In the genomic region with DNA sequence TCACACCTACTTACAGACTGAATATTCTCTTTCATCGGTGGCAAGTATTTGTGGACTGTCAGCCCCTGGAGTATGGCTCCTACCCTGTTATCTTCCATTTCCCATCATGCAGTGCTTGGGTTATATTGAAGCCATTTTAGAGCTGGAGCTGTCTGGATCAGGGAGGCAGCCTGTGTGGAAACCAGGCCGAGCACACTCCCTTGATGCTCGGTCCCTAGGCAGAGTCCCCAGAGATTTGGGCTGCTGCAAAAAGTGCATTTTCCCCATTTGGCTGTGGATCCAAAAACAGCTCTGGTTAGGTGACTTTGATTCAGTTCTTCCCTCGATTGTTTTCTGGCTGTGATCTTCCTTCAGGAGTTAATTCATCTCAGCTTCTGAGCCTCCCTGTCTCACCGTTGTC, we compare ENCODE assay signal across 9 mouse cellular contexts. TPM values are rescaled to one million over a fixed set of nuclear protein-coding genes. Genes with fewer than 3 reads are reported as not detected.
A peak's percentile ranks its signal among the peaks of the same experiment; 100 is the strongest.
DNase-seq lines count a peak whose midpoint lies in the region; ATAC-seq and TF ChIP-seq lines count a peak whose summit lies in the region.
"Had no signal": no experiment of that assay in that cellular context is flagged by ENCODE, and none has a peak within 500 bp of the region (broad histone marks: within the 10 kb centered on the region; RNA-seq: fewer than 3 reads in every experiment).

No protein-coding gene starts in this region.

- 0 out of 2 replicates have a peak, but pooled peaks cover 5% of the 10 kb centered on the region for H3K4me1 ChIP-seq in lung, embryonic 14.5 days (ENCODE audit: insufficient read depth)
- H3K4me1 ChIP-seq in hindbrain, postnatal 0 days (ENCODE audit: insufficient read depth, low read length) = peaks cover 16% of the 10 kb centered on the region

- no peak overlapping the region for H3ac ChIP-seq in myocyte (ENCODE audit: control insufficient read depth, insufficient read length)

- TF ChIP-seq POLR2A in myocyte (IDR thresholded peaks at IDR 0.05; ENCODE audit: insufficient read length, low read depth) = no peak

- no peak for DNase-seq in gastrocnemius, adult 2 months
- no peak for DNase-seq in gastrocnemius, adult 8-10 months (ENCODE audit: low spot score in 2 of 2)
- DNase-seq in lung, embryonic 14.5 days = no peak
- no peak for DNase-seq in lung, postnatal 36 days
- DNase-seq in hindbrain, postnatal 0 days (ENCODE audit: low spot score) = no peak
- no peak for DNase-seq in left cerebral cortex, postnatal 14 days (ENCODE audit: low spot score in 2 of 2)
- no peak for DNase-seq in layer of hippocampus, postnatal 14 days (ENCODE audit: low spot score in 2 of 2)
- DNase-seq: gastrocnemius, postnatal 36 days had no signal

- intact Hi-C loops in gastrocnemius, adult 2 months (cut with DNase I) = loop anchor here (5.0 kb wide), 1 partner anchor 75 kb away; the partner anchor contains the start of genes Stk4 and Tomm34
- intact Hi-C loops in left cerebral cortex, postnatal 14 days (cut with DNase I) = loop anchor here (5.0 kb wide), 1 partner anchor 75 kb away; the partner anchor contains the start of genes Stk4 and Tomm34

- H3K27ac ChIP-seq in gastrocnemius, adult 2 months = peak overlapping the region; percentile 28; the same call in 1 of the 2 replicates
- H3K27ac ChIP-seq in lung, embryonic 14.5 days (ENCODE audit: low read depth) = no peak overlapping the region
- no peak overlapping the region for H3K27ac ChIP-seq in hindbrain, postnatal 0 days

- peak overlapping the region; percentile 85 for H3K4me2 ChIP-seq in lung, embryonic 14.5 days
- peak overlapping the region; percentile 76 for H3K4me2 ChIP-seq in hindbrain, postnatal 0 days (ENCODE audit: low read depth, low read length)
- H3K4me2 ChIP-seq in myocyte (ENCODE audit: low read depth) = peak overlapping the region; percentile 95

- H3K79me2 ChIP-seq in myocyte (ENCODE audit: control insufficient read depth, insufficient read depth) = peaks cover 65% of the 10 kb centered on the region

- 52% methylated on average over 5 of the region's 5 CpGs for WGBS in lung, embryonic 14.5 days
- WGBS in hindbrain, postnatal 0 days = 59% methylated on average over 5 of the region's 5 CpGs

- peak overlapping the region; percentile 97 for H3K4me3 ChIP-seq in gastrocnemius, adult 2 months
- no peak overlapping the region for H3K4me3 ChIP-seq in lung, embryonic 14.5 days (ENCODE audit: low read depth, low read length)
- H3K4me3 ChIP-seq in hindbrain, postnatal 0 days (ENCODE audit: low read length) = no peak overlapping the region
- peak overlapping the region; percentile 78 for H3K4me3 ChIP-seq in myocyte

- H3K27me3 ChIP-seq in lung, embryonic 14.5 days (ENCODE audit: insufficient read depth, low read length) = no peaks in the 10 kb centered on the region
- H3K27me3 ChIP-seq in hindbrain, postnatal 0 days (ENCODE audit: insufficient read depth, low read length) = no peaks in the 10 kb centered on the region
- no peaks in the 10 kb centered on the region for H3K27me3 ChIP-seq in myocyte (ENCODE audit: control insufficient read depth, insufficient read depth, insufficient read length)

- TF ChIP-seq CTCF in gastrocnemius, adult 2 months (IDR thresholded peaks at IDR 0.05) = no peak
- no peak for TF ChIP-seq CTCF in lung, embryonic 14.5 days (IDR thresholded peaks at IDR 0.05; ENCODE audit: low read depth)
- no peak for TF ChIP-seq CTCF in hindbrain, postnatal 0 days (IDR thresholded peaks at IDR 0.05; ENCODE audit: low read depth)

- no peak for ATAC-seq in lung, embryonic 14.5 days (ENCODE audit: insufficient read depth)
- no peak for ATAC-seq in hindbrain, postnatal 0 days

- peak overlapping the region; percentile 39; the same call in 1 of the 2 replicates for H3K9ac ChIP-seq in lung, embryonic 14.5 days
- H3K9ac ChIP-seq in hindbrain, postnatal 0 days (replicated peaks; ENCODE audit: low read length) = 0 out of 2 replicates have a peak overlapping the region, but pooled peaks have one; percentile 24

- H3K36me3 ChIP-seq in lung, embryonic 14.5 days (ENCODE audit: insufficient read depth) = peaks cover 20% of the 10 kb centered on the region
- no peaks in the 10 kb centered on the region for H3K36me3 ChIP-seq in hindbrain, postnatal 0 days (ENCODE audit: insufficient read depth, low read length)
- H3K36me3 ChIP-seq in myocyte (ENCODE audit: control insufficient read depth, insufficient read depth) = peaks cover 5% of the 10 kb centered on the region

- no peaks in the 10 kb centered on the region for H3K9me3 ChIP-seq in lung, embryonic 14.5 days (ENCODE audit: low read depth, low read length)
- H3K9me3 ChIP-seq in hindbrain, postnatal 0 days (ENCODE audit: low read length) = no peaks in the 10 kb centered on the region

TF ChIP-seq in myocyte, 11 proteins besides CTCF, POLR2A, EP300 and RAD21:
- TF ChIP-seq USF1 (IDR thresholded peaks at IDR 0.05; ENCODE audit: low read depth) (no peak), TCF3 (IDR thresholded peaks at IDR 0.05; ENCODE audit: insufficient read length, low read depth) (no peak), MYOD1 (IDR thresholded peaks at IDR 0.05; ENCODE audit: control insufficient read depth in 1 of 3, insufficient read length in 2 of 3, low read depth in 2 of 3) (no peak), REST (IDR thresholded peaks at IDR 0.05; ENCODE audit: insufficient read depth, insufficient read length) (no peak), E2F4 (IDR thresholded peaks at IDR 0.05; ENCODE audit: insufficient read depth) (no peak), TCF12 (IDR thresholded peaks at IDR 0.05; ENCODE audit: insufficient read depth, poor library complexity, severe bottlenecking) (no peak), MYOG (IDR thresholded peaks at IDR 0.05; ENCODE audit: control insufficient read depth in 1 of 3, insufficient read depth in 1 of 3, insufficient read length in 2 of 3, low read depth in 2 of 3) (no peak), CEBPB (IDR thresholded peaks at IDR 0.05; ENCODE audit: insufficient read depth, poor library complexity, severe bottlenecking) (no peak), MAX (IDR thresholded peaks at IDR 0.05; ENCODE audit: low read depth) (no peak)

RNA-seq across cellular contexts. Expression of gene Ywhab, which starts 2.1 kb away (rescaled TPM):
- total RNA-seq in gastrocnemius, adult 2 months (2021) = 10 to 100 TPM; 34.7 to 44.4 TPM
- total RNA-seq in gastrocnemius, adult 8-10 months (2022) = 10 to 100 TPM; 39.0 to 41.5 (median 39.9) TPM
- polyA plus RNA-seq in lung, embryonic 14.5 days (2014; fragmentation: Nextera tagmentation; extraction: Ambion mirVana) = 316 and 319 TPM in 2 replicates
- 131 and 134 TPM in 2 replicates for total RNA-seq in hindbrain, postnatal 0 days (2014; rRNA removed)
- 583 and 590 TPM in 2 replicates for polyA plus RNA-seq in hindbrain, postnatal 0 days (2015; fragmentation: Nextera tagmentation; extraction: Ambion mirVana)
- 118 TPM for polyA plus RNA-seq in myocyte (2012; fragmentation: generic; extraction: Trizol)
- 100 to 1,000 TPM; 510 to 522 TPM for total RNA-seq in left cerebral cortex, postnatal 14 days (2021)
- 100 to 1,000 TPM; 573 to 578 TPM for total RNA-seq in layer of hippocampus, postnatal 14 days (2021)

RNA-seq across cellular contexts. Expression of gene Pabpc1l, which starts 28.4 kb away (rescaled TPM):
- total RNA-seq in gastrocnemius, adult 2 months (2021) = not detected
- total RNA-seq in gastrocnemius, adult 8-10 months (2022) = under 1 TPM in 1 of 4 experiments, not detected in 3; 0.31 TPM
- 1.1 and 1.8 TPM in 2 replicates for polyA plus RNA-seq in lung, embryonic 14.5 days (2014; fragmentation: Nextera tagmentation; extraction: Ambion mirVana)
- 1.3 TPM in 1 of 2 replicates, not detected in the other for total RNA-seq in hindbrain, postnatal 0 days (2014; rRNA removed)
- polyA plus RNA-seq in hindbrain, postnatal 0 days (2015; fragmentation: Nextera tagmentation; extraction: Ambion mirVana) = 2.0 and 2.2 TPM in 2 replicates
- 1.5 TPM for polyA plus RNA-seq in myocyte (2012; fragmentation: generic; extraction: Trizol)
- 1 to 10 TPM in 1 of 2 experiments, under 1 TPM in 1; 0.72 to 1.0 TPM for total RNA-seq in left cerebral cortex, postnatal 14 days (2021)
- 1 to 10 TPM in 1 of 2 experiments, under 1 TPM in 1; 0.69 to 1.7 TPM for total RNA-seq in layer of hippocampus, postnatal 14 days (2021)

Comparison
In these comparisons a context has a peak if more than half of its experiments do, and no peak if none do; other contexts are left out.
1. H3K4me3 ChIP-seq: peak in gastrocnemius, adult 2 months (single experiment) and myocyte (single experiment); none in lung, embryonic 14.5 days (single experiment) and hindbrain, postnatal 0 days (single experiment).
2. Peak in every context shown above with its lines, with median percentiles within 50 percentile points of each other: H3K4me2 ChIP-seq.